Mouse (Mus musculus) small intestine, adult 2 months (tissue): ENCODE measurements around the gene Coq4. TPM values are rescaled to one million over a fixed set of nuclear protein-coding genes. Genes with fewer than 3 reads are reported as not detected.

Source experiments
- H3K27ac ChIP-seq: fragments of 200-500 bp; 2 replicates; pipeline ENCODE4 v1.5.1; 2012; ENCODE audit warnings: low read depth, low read length, control low read depth, inconsistent platforms; ENCODE audit not compliant: insufficient read depth
- H3K27me3 ChIP-seq: fragments of 200-500 bp; 2 replicates; pipeline ENCODE4 v1.6.1; 2012; ENCODE audit warnings: mild to moderate bottlenecking, moderate library complexity, low read length, inconsistent platforms; ENCODE audit not compliant: control insufficient read depth, insufficient read depth
- H3K36me3 ChIP-seq: fragments of 200-500 bp; 2 replicates; pipeline ENCODE4 v1.6.1; 2012; ENCODE audit warnings: mild to moderate bottlenecking, low read length, control low read depth, inconsistent platforms; ENCODE audit not compliant: control insufficient read depth, insufficient read depth
- H3K4me1 ChIP-seq: fragments of 200-500 bp; 2 replicates; pipeline ENCODE4 v1.6.1; 2012; ENCODE audit warnings: low read length, inconsistent platforms, mixed read lengths; ENCODE audit not compliant: control insufficient read depth, insufficient read depth, insufficient read length
- H3K4me3 ChIP-seq: fragments of 200-500 bp; 2 replicates; pipeline ENCODE4 v1.5.1; 2012; ENCODE audit warnings: low read depth, mild to moderate bottlenecking, control low read depth, inconsistent platforms, low read length, moderate library complexity
- CTCF ChIP-seq: fragments of 200-500 bp; IDR thresholded peaks from 2 replicates; pipeline ENCODE4 v1.5.1; 2012; ENCODE audit warnings: low read depth, mild to moderate bottlenecking, control low read depth, inconsistent platforms, low read length, moderate library complexity, mixed read lengths; ENCODE audit not compliant: insufficient replicate concordance, insufficient read length; ENCODE audit errors: extremely low read depth
- POLR2A ChIP-seq: fragments of 200-500 bp; IDR thresholded peaks from 2 replicates; pipeline ENCODE4 v1.6.1; 2012; ENCODE audit warnings: low read depth, mild to moderate bottlenecking, control low read depth, inconsistent platforms, low read length, moderate library complexity
- WGBS: fragments of 180-500 bp; shearing (Covaris S2); methylation state at CpG from one replicate; pipeline ENCODE4 v1.1.7; 2018; 5-methylcytosine and 5-hydroxymethylcytosine counted together
- polyA plus RNA-seq: library from polyadenylated mRNA; depleted of rRNA; stranded (reverse); fragments of >200 nt; gene quantifications from 2 replicates; pipeline ENCODE4 v1.2.3, GENCODE M21; 2012; rRNA removed

The Coq4 gene
- 83.4 and 95.1 TPM in 2 replicates for polyA plus RNA-seq

GRCm38 (mm10) chr2:29787104-29787917, at the start of gene Coq4:
TSS of gene Coq4 (plus strand) at chr2:29787493.
- WGBS, result 2% methylated on average over 31 of the region's 31 CpGs
- no peak for TF ChIP-seq CTCF
- TF ChIP-seq POLR2A, result peak; percentile 47; the same call in 1 of the 2 replicates

GRCm38 (mm10) chr2:29738799-29739198, 48.5 kb upstream of the Coq4 start:
- Histone ChIP-seq H3K4me3 (no peak overlapping the region), H3K36me3 (peaks cover 37% of the 10 kb centered on the region), H3K4me1 (no peaks in the 10 kb centered on the region), H3K27ac (no peak overlapping the region), H3K27me3 (no peaks in the 10 kb centered on the region)
- TF ChIP-seq CTCF, result no peak
- no peak for TF ChIP-seq POLR2A
- 71% methylated on average over 4 of the region's 4 CpGs for WGBS

More at GRCm38 (mm10) chr2:29787104-29787917, at the start of gene Coq4:
- H3K4me1 ChIP-seq, result 0 out of 2 replicates have a peak, but pooled peaks cover 3% of the 10 kb centered on the region
- H3K27me3 ChIP-seq, result no peaks in the 10 kb centered on the region
- H3K27ac ChIP-seq, result peak within 1 kb of the TSS; percentile 66
- H3K36me3 ChIP-seq, result peaks cover 36% of the 10 kb centered on the region
- peak within 1 kb of the TSS; percentile 77 for H3K4me3 ChIP-seq

GRCm38 (mm10) chr2:29739368-29739767, 47.9 kb upstream of the Coq4 start:
- Histone ChIP-seq H3K36me3 (peaks cover 33% of the 10 kb centered on the region), H3K4me3 (no peak overlapping the region), H3K27ac (no peak overlapping the region), H3K4me1 (no peaks in the 10 kb centered on the region), H3K27me3 (no peaks in the 10 kb centered on the region)
- TF ChIP-seq POLR2A (no peak), CTCF (peak; percentile 13; the same call in 1 of the 2 replicates)
- WGBS, result 73% methylated on average over 5 of the region's 5 CpGs

GRCm38 (mm10) chr2:29741207-29741606, 46.1 kb upstream of the Coq4 start:
- Histone ChIP-seq H3K4me3 (no peak overlapping the region), H3K27me3 (no peaks in the 10 kb centered on the region), H3K27ac (no peak overlapping the region), H3K4me1 (no peaks in the 10 kb centered on the region), H3K36me3 (peaks cover 21% of the 10 kb centered on the region)
- 84% methylated on average over 6 of the region's 6 CpGs for WGBS
- TF ChIP-seq CTCF, result no peak

GRCm38 (mm10) chr2:29744256-29744655, 43.0 kb upstream of the Coq4 start:
- H3K4me1 ChIP-seq, result no peaks in the 10 kb centered on the region
- H3K27ac ChIP-seq, result no peak overlapping the region
- H3K36me3 ChIP-seq, result no peaks in the 10 kb centered on the region
- WGBS, result 30% methylated on average over 6 of the region's 6 CpGs
- H3K27me3 ChIP-seq, result peaks cover 8% of the 10 kb centered on the region; the same call in 1 of the 2 replicates
- no peak overlapping the region for H3K4me3 ChIP-seq
- TF ChIP-seq CTCF, result no peak
- TF ChIP-seq POLR2A, result no peak

- no peaks in the 10 kb centered on the region for H3K36me3 ChIP-seq
- WGBS, result 39% methylated on average over 50 of the region's 50 CpGs
- H3K4me3 ChIP-seq, result no peak overlapping the region; the same call in 1 of the 2 replicates
- peaks cover 6% of the 10 kb centered on the region for H3K4me1 ChIP-seq
- TF ChIP-seq CTCF, result no peak
- no peak for TF ChIP-seq POLR2A
- H3K27me3 ChIP-seq, result peaks cover 24% of the 10 kb centered on the region
- H3K27ac ChIP-seq, result no peak overlapping the region
These were observed 40.0 kb upstream of the Coq4 start for GRCm38 (mm10) chr2:29747188-29747782.

- H3K4me1 ChIP-seq, result peaks cover 6% of the 10 kb centered on the region
- no peaks in the 10 kb centered on the region for H3K36me3 ChIP-seq
- TF ChIP-seq CTCF (no peak), POLR2A (no peak)
- WGBS, result 75% methylated on average over 5 of the region's 5 CpGs
- H3K27me3 ChIP-seq, result peaks cover 27% of the 10 kb centered on the region
- H3K4me3 ChIP-seq, result no peak overlapping the region
- no peak overlapping the region for H3K27ac ChIP-seq
These were observed 39.4 kb upstream of the Coq4 start for GRCm38 (mm10) chr2:29747852-29748251.
